Mouse (Mus musculus): ENCODE measurements around the gene 1700003E16Rik. TPM values are rescaled to one million over a fixed set of nuclear protein-coding genes. Genes with fewer than 3 reads are reported as not detected.

Gene 1700003E16Rik
- polyA plus RNA-seq, 1 experiment from 2014 or later = 1.6 TPM

DNA sequence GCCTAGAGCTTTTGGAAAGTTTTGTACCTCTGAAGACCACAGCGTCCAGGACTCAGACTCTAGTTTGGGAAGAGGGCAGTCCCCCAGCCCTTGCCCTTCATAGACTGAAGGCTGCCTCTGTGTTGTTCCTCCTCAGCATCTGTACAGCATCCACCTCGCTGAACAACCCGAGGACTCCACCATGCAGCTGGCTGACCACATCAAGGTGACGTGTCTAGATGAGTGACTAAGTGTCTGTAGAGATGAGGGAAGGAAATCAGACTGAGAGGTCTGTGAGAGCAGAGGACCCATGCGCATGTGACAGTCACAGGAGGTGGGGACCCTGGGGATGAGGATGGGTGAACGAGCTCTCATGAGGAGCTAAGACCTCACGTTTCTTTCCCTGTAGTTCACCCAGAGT is 37.4 kb downstream of the 1700003E16Rik start:
- Histone ChIP-seq H3K9ac (no peak overlapping the region), H3K4me3 (replicated peaks) (no peak overlapping the region), H3K27me3 (no peaks in the 10 kb centered on the region), H3K27ac (no peak overlapping the region), H3K9me3 (replicated peaks) (no peaks in the 10 kb centered on the region), H3K36me3 (peaks cover 99% of the 10 kb centered on the region), H3K4me1 (0 out of 2 replicates have a peak, but pooled peaks cover 3% of the 10 kb centered on the region), H3K4me2 (no peak overlapping the region)
- WGBS = 90% methylated on average over 7 of the region's 7 CpGs
- no peak for ATAC-seq (replicated peaks; ENCODE audit: low FRiP score)

DNA sequence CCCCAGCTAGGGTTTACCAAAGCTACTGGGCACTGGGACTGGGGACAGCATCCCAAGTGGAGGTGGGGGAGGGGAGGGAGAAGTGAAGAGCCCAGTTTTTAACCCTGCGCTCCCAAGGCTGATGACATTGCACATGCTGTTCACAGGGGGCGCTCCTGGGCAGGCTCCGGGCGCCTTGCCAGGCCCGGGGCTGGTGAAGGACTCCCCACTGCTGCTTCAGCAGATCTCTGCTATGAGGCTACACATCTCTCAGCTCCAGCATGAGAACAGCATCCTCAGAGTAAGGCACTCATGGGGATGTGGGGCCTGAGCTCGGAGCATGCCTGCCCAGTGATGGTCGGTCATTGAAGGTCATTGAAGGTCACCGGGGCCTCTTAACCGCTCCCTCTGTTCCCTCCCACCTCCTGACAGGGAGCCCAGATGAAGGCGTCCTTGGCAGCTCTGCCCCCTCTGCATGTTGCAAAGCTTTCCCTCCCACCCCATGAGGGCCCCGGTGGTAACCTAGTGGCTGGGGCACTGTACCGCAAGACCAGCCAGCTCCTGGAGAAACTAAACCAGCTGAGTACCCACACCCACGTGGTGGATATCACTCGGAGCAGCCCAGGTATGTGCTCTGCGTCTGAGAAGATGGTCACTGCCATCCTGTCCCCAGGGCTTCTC is 41.3 kb downstream of the 1700003E16Rik start:
- Histone ChIP-seq H3K9me3 (replicated peaks) (no peaks in the 10 kb centered on the region), H3K4me2 (no peak overlapping the region), H3K4me1 (0 out of 2 replicates have a peak, but pooled peaks cover 3% of the 10 kb centered on the region), H3K27ac (no peak overlapping the region), H3K9ac (no peak overlapping the region), H3K27me3 (no peaks in the 10 kb centered on the region), H3K4me3 (replicated peaks) (no peak overlapping the region), H3K36me3 (peaks cover 86% of the 10 kb centered on the region)
- no peak for ATAC-seq (replicated peaks; ENCODE audit: low FRiP score)
- 49% methylated on average over 15 of the region's 15 CpGs for WGBS

DNA sequence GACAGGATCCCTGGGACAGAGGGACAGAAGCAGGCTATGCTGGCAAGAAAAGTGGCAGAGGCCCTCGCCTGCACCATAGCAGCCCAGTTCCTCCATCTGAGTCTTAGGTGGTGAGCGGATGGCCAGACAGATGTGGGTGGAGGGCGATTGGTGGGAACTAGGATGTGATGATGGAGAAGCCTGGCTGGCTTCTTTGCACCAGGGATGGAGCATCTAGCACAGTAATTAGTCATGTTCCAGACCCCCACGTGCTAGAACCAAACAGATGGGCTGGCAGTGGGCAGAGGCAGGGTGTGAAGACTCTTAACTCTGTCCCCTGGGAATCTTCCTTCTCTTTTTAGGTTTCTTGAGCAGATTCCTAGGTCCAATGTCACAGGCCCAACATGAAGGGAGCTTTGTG is 47.1 kb downstream of the 1700003E16Rik start:
- Histone ChIP-seq H3K36me3 (peaks cover 27% of the 10 kb centered on the region), H3K4me3 (replicated peaks) (no peak overlapping the region), H3K27me3 (no peaks in the 10 kb centered on the region), H3K4me1 (no peaks in the 10 kb centered on the region), H3K9me3 (replicated peaks) (no peaks in the 10 kb centered on the region), H3K9ac (no peak overlapping the region), H3K27ac (no peak overlapping the region), H3K4me2 (no peak overlapping the region)
- WGBS = 88% methylated on average over 4 of the region's 4 CpGs
- ATAC-seq (replicated peaks; ENCODE audit: low FRiP score) = no peak

GRCm38 (mm10) chr6:83205851-83206250 is 49.6 kb downstream of the 1700003E16Rik start:
- 93% methylated on average over 3 of the region's 3 CpGs for WGBS
- peaks cover 3% of the 10 kb centered on the region for H3K36me3 ChIP-seq
- H3K4me3 ChIP-seq (replicated peaks) = no peak overlapping the region
- no peak overlapping the region for H3K9ac ChIP-seq
- no peak for ATAC-seq (replicated peaks; ENCODE audit: low FRiP score)
- no peaks in the 10 kb centered on the region for H3K27me3 ChIP-seq
- H3K27ac ChIP-seq = no peak overlapping the region
- H3K4me1 ChIP-seq = no peaks in the 10 kb centered on the region
- no peaks in the 10 kb centered on the region for H3K9me3 ChIP-seq (replicated peaks)
- H3K4me2 ChIP-seq = no peak overlapping the region

GRCm38 (mm10) chr6:83206321-83206720 is 50.1 kb downstream of the 1700003E16Rik start:
- ATAC-seq (replicated peaks; ENCODE audit: low FRiP score) = no peak
- Histone ChIP-seq H3K27ac (no peak overlapping the region), H3K27me3 (no peaks in the 10 kb centered on the region), H3K4me3 (replicated peaks) (no peak overlapping the region), H3K9me3 (replicated peaks) (no peaks in the 10 kb centered on the region), H3K4me1 (no peaks in the 10 kb centered on the region), H3K9ac (no peak overlapping the region), H3K36me3 (no peaks in the 10 kb centered on the region), H3K4me2 (no peak overlapping the region)
- WGBS = 78% methylated on average over 11 of the region's 11 CpGs

GRCm38 (mm10) chr6:83207361-83208049 is 51.3 kb downstream of the 1700003E16Rik start:
- ATAC-seq (replicated peaks; ENCODE audit: low FRiP score) = no peak
- no peak overlapping the region for H3K4me2 ChIP-seq
- no peak overlapping the region for H3K9ac ChIP-seq
- H3K27ac ChIP-seq = no peak overlapping the region
- WGBS = 69% methylated on average over 9 of the region's 9 CpGs
- no peaks in the 10 kb centered on the region for H3K9me3 ChIP-seq (replicated peaks)
- H3K27me3 ChIP-seq = no peaks in the 10 kb centered on the region
- 0 out of 2 replicates have a peak, but pooled peaks cover 5% of the 10 kb centered on the region for H3K4me1 ChIP-seq
- H3K4me3 ChIP-seq (replicated peaks) = no peak overlapping the region
- no peaks in the 10 kb centered on the region for H3K36me3 ChIP-seq

DNA sequence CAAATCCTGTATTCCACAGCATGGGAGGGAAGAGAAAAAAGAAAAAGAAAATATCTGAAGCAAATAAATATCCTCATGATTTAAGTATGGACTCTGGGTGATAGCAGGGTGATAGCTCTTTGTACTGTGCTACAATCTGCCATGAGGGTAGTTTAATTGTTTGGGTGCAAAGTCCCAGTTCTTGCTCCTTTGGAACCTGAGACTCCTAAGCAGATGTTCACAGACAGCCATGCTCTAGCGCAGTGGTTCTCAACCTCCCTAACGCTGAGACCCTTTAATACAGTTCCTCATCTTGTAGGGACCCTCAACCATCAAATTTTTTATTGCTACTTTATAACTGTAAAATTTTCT is 51.8 kb downstream of the 1700003E16Rik start:
- ATAC-seq (replicated peaks; ENCODE audit: low FRiP score) = no peak

GRCm38 (mm10) chr6:83210495-83210894 is 54.3 kb downstream of the 1700003E16Rik start:
- Histone ChIP-seq H3K4me1 (peaks cover 8% of the 10 kb centered on the region; the same call in 1 of the 2 replicates), H3K36me3 (no peaks in the 10 kb centered on the region), H3K27ac (no peak overlapping the region), H3K9me3 (replicated peaks) (no peaks in the 10 kb centered on the region), H3K4me2 (no peak overlapping the region), H3K27me3 (no peaks in the 10 kb centered on the region), H3K9ac (no peak overlapping the region), H3K4me3 (replicated peaks) (no peak overlapping the region)
- WGBS = 73% methylated on average over 2 of the region's 2 CpGs
- no peak for ATAC-seq (replicated peaks; ENCODE audit: low FRiP score)

More for the DNA sequence above, 51.8 kb downstream of the 1700003E16Rik start:
- 74% methylated on average over 2 of the region's 2 CpGs for WGBS
- H3K4me2 ChIP-seq = no peak overlapping the region
- H3K36me3 ChIP-seq = no peaks in the 10 kb centered on the region
- H3K4me1 ChIP-seq = 0 out of 2 replicates have a peak, but pooled peaks cover 6% of the 10 kb centered on the region
- no peaks in the 10 kb centered on the region for H3K9me3 ChIP-seq (replicated peaks)
- no peak overlapping the region for H3K9ac ChIP-seq
- no peak overlapping the region for H3K27ac ChIP-seq
- H3K27me3 ChIP-seq = no peaks in the 10 kb centered on the region
- H3K4me3 ChIP-seq (replicated peaks) = no peak overlapping the region

DNA sequence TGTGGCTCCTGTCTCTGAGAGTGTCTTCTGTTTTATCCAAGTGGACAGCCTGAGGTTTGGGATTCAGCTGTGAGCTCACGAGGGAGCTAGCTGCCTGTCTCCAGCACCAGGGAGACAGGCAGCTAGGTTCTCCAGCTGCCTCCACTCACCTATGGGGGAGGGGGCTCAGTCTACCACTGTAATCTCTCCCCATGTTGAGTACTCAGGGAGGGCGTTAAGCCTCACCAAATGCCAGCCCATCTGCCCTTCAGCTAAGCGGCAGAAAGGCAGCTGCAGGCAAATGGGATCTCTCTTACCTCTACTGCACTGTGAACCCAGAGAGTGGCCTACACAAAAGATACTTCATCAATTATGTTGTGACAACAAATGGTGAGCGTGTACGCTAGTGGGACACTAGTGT is 55.3 kb downstream of the 1700003E16Rik start:
- WGBS = 20% methylated on average over 5 of the region's 5 CpGs
- no peaks in the 10 kb centered on the region for H3K27me3 ChIP-seq
- ATAC-seq (replicated peaks; ENCODE audit: low FRiP score) = no peak
- no peaks in the 10 kb centered on the region for H3K9me3 ChIP-seq (replicated peaks)
- no peak overlapping the region for H3K27ac ChIP-seq
- no peak overlapping the region for H3K4me3 ChIP-seq (replicated peaks)
- peaks cover 8% of the 10 kb centered on the region; the same call in 1 of the 2 replicates for H3K4me1 ChIP-seq
- no peaks in the 10 kb centered on the region for H3K36me3 ChIP-seq
- H3K9ac ChIP-seq = no peak overlapping the region
- no peak overlapping the region for H3K4me2 ChIP-seq

Other genes with a start within 250 kb of the 1700003E16Rik start
- 1.3 and 2.1 TPM in 2 replicates for gene Sema4f, start 216.6 kb upstream of the 1700003E16Rik start, polyA plus RNA-seq (2015; fragmentation: Nextera tagmentation; extraction: Ambion mirVana)
- 0.24 and 0.43 TPM in 2 replicates for gene M1ap, start 209.5 kb upstream of the 1700003E16Rik start, polyA plus RNA-seq (2015; fragmentation: Nextera tagmentation; extraction: Ambion mirVana)
- 13.7 and 14.7 TPM in 2 replicates for gene Dok1, start 122.9 kb upstream of the 1700003E16Rik start, polyA plus RNA-seq (2015; fragmentation: Nextera tagmentation; extraction: Ambion mirVana)
- 18.0 and 21.6 TPM in 2 replicates for gene Loxl3, start 122.2 kb upstream of the 1700003E16Rik start, polyA plus RNA-seq (2015; fragmentation: Nextera tagmentation; extraction: Ambion mirVana)
- 196 and 221 TPM in 2 replicates for gene Aup1, start 101.9 kb upstream of the 1700003E16Rik start, polyA plus RNA-seq (2015; fragmentation: Nextera tagmentation; extraction: Ambion mirVana)
- 83.9 and 87.5 TPM in 2 replicates for gene Htra2, start 101.1 kb upstream of the 1700003E16Rik start, polyA plus RNA-seq (2015; fragmentation: Nextera tagmentation; extraction: Ambion mirVana)
- gene Dqx1, start 98.6 kb upstream of the 1700003E16Rik start, polyA plus RNA-seq (2015; fragmentation: Nextera tagmentation; extraction: Ambion mirVana) = 3.1 and 4.0 TPM in 2 replicates
- 0.69 and 3.6 TPM in 2 replicates for gene Tlx2, start 86.1 kb upstream of the 1700003E16Rik start, polyA plus RNA-seq (2015; fragmentation: Nextera tagmentation; extraction: Ambion mirVana)
- 36.5 and 37.8 TPM in 2 replicates for gene Pcgf1, start 78.5 kb upstream of the 1700003E16Rik start, polyA plus RNA-seq (2015; fragmentation: Nextera tagmentation; extraction: Ambion mirVana)
- gene Lbx2, start 70.0 kb upstream of the 1700003E16Rik start, polyA plus RNA-seq (2015; fragmentation: Nextera tagmentation; extraction: Ambion mirVana) = 7.5 and 9.6 TPM in 2 replicates
- 2.7 and 3.3 TPM in 2 replicates for gene Ccdc142, start 54.8 kb upstream of the 1700003E16Rik start, polyA plus RNA-seq (2015; fragmentation: Nextera tagmentation; extraction: Ambion mirVana)
- gene Gm42688, start 54.8 kb upstream of the 1700003E16Rik start, polyA plus RNA-seq (2015; fragmentation: Nextera tagmentation; extraction: Ambion mirVana) = 2.9 and 3.0 TPM in 2 replicates
- gene Mrpl53, start 47.4 kb upstream of the 1700003E16Rik start, polyA plus RNA-seq (2015; fragmentation: Nextera tagmentation; extraction: Ambion mirVana) = 134 and 147 TPM in 2 replicates
- 56.3 and 58.9 TPM in 2 replicates for gene Mogs, start 40.9 kb upstream of the 1700003E16Rik start, polyA plus RNA-seq (2015; fragmentation: Nextera tagmentation; extraction: Ambion mirVana)
- 132 and 144 TPM in 2 replicates for gene Wbp1, start 34.8 kb upstream of the 1700003E16Rik start, polyA plus RNA-seq (2015; fragmentation: Nextera tagmentation; extraction: Ambion mirVana)
- gene Ino80b, start 31.0 kb upstream of the 1700003E16Rik start, polyA plus RNA-seq (2015; fragmentation: Nextera tagmentation; extraction: Ambion mirVana) = 15.9 and 17.1 TPM in 2 replicates
- gene Rtkn, start 20.9 kb upstream of the 1700003E16Rik start, polyA plus RNA-seq (2015; fragmentation: Nextera tagmentation; extraction: Ambion mirVana) = 31.5 and 33.7 TPM in 2 replicates
- gene Wdr54, start within 50 bp of the 1700003E16Rik start, polyA plus RNA-seq (2015; fragmentation: Nextera tagmentation; extraction: Ambion mirVana) = 6.6 and 8.3 TPM in 2 replicates
- gene Dctn1, start 9.5 kb downstream of the 1700003E16Rik start, polyA plus RNA-seq (2015; fragmentation: Nextera tagmentation; extraction: Ambion mirVana) = 89.2 and 93.9 TPM in 2 replicates
- gene Slc4a5, start 63.4 kb downstream of the 1700003E16Rik start, polyA plus RNA-seq (2015; fragmentation: Nextera tagmentation; extraction: Ambion mirVana) = 0.44 and 0.59 TPM in 2 replicates
- gene Mthfd2, start 169.5 kb downstream of the 1700003E16Rik start, polyA plus RNA-seq (2015; fragmentation: Nextera tagmentation; extraction: Ambion mirVana) = 39.7 and 44.9 TPM in 2 replicates
- gene Mob1a, start 169.6 kb downstream of the 1700003E16Rik start, polyA plus RNA-seq (2015; fragmentation: Nextera tagmentation; extraction: Ambion mirVana) = 69.6 and 70.6 TPM in 2 replicates
- gene Bola3, start 192.7 kb downstream of the 1700003E16Rik start, polyA plus RNA-seq (2015; fragmentation: Nextera tagmentation; extraction: Ambion mirVana) = 145 and 149 TPM in 2 replicates